Mouse (Mus musculus) hindbrain, embryonic 16.5 days (tissue): Measurements from ENCODE around the gene Pex11a. TPM values are rescaled to one million over a fixed set of nuclear protein-coding genes. Genes with fewer than 3 reads are reported as not detected.
"Not testable (repeated sequence)": the region's sequence is repeated elsewhere in the genome, so short reads cannot be mapped to it uniquely, and the experiment has no call there.

Source experiments
- ATAC-seq: fragments of 200-750 bp; cut with Nextera tagmentation; 2 replicates; pipeline ENCODE4 v1.8.0; 2017; ENCODE audit warnings: moderate TSS enrichment, moderate library complexity
- H3K27ac ChIP-seq: fragments of 300-500 bp; sonication (generic); 2 replicates; pipeline ENCODE4 v1.5.1; 2014; ENCODE audit warnings: low read depth, mild to moderate bottlenecking, control low read depth, low read length, moderate library complexity
- H3K27me3 ChIP-seq: fragments of 300-500 bp; sonication (generic); replicated peaks from 2 replicates; pipeline ENCODE4 v1.6.1; 2014; ENCODE audit warnings: low read length; ENCODE audit not compliant: control insufficient read depth, insufficient read depth
- H3K36me3 ChIP-seq: fragments of 300-500 bp; sonication (generic); 2 replicates; pipeline ENCODE4 v1.6.1; 2014; ENCODE audit warnings: mild to moderate bottlenecking, low read length, moderate library complexity, mixed read lengths; ENCODE audit not compliant: control insufficient read depth, insufficient read depth
- H3K4me1 ChIP-seq: fragments of 300-500 bp; sonication (generic); 2 replicates; pipeline ENCODE4 v1.6.1; 2014; ENCODE audit warnings: low read depth, low read length; ENCODE audit not compliant: control insufficient read depth, insufficient read depth
- H3K4me2 ChIP-seq: fragments of 300-500 bp; sonication (generic); 2 replicates; pipeline ENCODE4 v1.6.1; 2014; ENCODE audit warnings: mild to moderate bottlenecking, low read length, control low read depth, moderate library complexity
- H3K4me3 ChIP-seq: fragments of 300-500 bp; sonication (generic); 2 replicates; pipeline ENCODE4 v1.5.1; 2014; ENCODE audit warnings: mild to moderate bottlenecking, low read length, control low read depth, moderate library complexity
- H3K9ac ChIP-seq: fragments of 300-500 bp; sonication (generic); 2 replicates; pipeline ENCODE4 v1.6.1; 2014; ENCODE audit warnings: low read depth, mild to moderate bottlenecking, control low read depth, low read length, moderate library complexity
- H3K9me3 ChIP-seq: fragments of 300-500 bp; sonication (generic); 2 replicates; pipeline ENCODE4 v1.6.1; 2014; ENCODE audit warnings: mild to moderate bottlenecking, low read length, moderate library complexity; ENCODE audit not compliant: control insufficient read depth
- WGBS: fragments of 180-500 bp; shearing (Covaris S2); extraction: QIAGEN DNeasy Blood & Tissue Kit; methylation state at CpG from one replicate; pipeline ENCODE4 v1.1.7; 2014; 5-methylcytosine and 5-hydroxymethylcytosine counted together
- polyA plus RNA-seq: library from polyadenylated mRNA; unstranded; fragments of >200 nt; fragmentation: Nextera tagmentation; extraction: Ambion mirVana; gene quantifications from 2 replicates; pipeline ENCODE4 v1.2.1, GENCODE M21; 2015

Gene Pex11a
- polyA plus RNA-seq = 13.2 and 13.6 TPM in 2 replicates

DNA sequence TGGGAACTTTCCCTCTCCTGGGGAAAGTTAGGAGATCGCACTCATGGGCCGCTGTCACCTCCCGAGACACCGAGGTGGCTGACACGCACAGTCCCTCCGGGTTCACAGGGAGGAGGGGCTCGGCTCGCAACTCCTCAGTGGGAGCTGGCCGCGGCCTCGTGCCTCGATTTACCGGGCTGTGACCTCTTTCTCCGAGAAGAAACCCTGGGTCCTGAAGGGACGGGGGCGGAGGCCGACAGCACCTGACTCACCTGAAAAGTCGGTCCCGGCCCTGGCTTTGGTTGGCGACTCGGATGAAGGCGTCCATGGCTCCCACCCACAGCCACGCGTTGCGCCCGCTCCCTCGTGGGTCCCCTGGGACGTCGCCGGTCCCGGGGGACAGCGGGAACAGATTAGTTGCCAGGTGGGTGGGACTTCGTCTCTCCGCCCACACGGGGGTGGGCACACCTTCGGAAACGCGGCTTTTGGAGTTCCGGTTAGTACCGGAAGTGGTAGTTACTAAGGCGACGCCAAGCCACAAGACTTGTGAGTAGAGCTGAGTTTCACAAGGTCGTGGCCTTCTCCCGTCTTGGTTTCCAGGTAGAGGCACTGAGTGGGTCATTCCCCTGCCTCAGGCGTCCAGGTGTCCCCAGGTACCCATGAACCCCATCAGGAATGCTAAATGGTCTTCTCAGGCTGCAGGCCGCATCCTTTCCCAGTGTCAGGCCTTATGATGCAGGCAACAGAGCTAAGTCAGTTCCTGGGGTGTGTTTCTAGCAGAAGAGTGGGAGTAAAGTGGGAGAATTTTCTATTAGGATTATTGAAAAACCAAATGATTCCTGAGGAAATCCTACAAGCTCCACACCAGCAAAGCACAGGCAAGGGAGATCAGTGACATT lies at the start of gene Pex11a, which contains the start of gene Wdr93:
Pex11a (minus strand) TSS at position 473 of the 878 bp plus-strand sequence.
Wdr93 (plus strand) TSS at position 505 of the 878 bp plus-strand sequence.
- H3K36me3 ChIP-seq = no peaks in the 10 kb centered on the region
- H3K27me3 ChIP-seq = no peaks in the 10 kb centered on the region
- peak within 1 kb of the TSS; percentile 97 for H3K4me2 ChIP-seq
- peak; percentile 95 for ATAC-seq
- H3K9me3 ChIP-seq = no peaks in the 10 kb centered on the region
- peak within 1 kb of the TSS; percentile 72 for H3K4me3 ChIP-seq
- peak within 1 kb of the TSS; percentile 67 for H3K9ac ChIP-seq
- H3K27ac ChIP-seq = no peak within 1 kb of the TSS
- peaks cover 6% of the 10 kb centered on the region for H3K4me1 ChIP-seq
- WGBS = 4% methylated on average over 46 of the region's 46 CpGs

DNA sequence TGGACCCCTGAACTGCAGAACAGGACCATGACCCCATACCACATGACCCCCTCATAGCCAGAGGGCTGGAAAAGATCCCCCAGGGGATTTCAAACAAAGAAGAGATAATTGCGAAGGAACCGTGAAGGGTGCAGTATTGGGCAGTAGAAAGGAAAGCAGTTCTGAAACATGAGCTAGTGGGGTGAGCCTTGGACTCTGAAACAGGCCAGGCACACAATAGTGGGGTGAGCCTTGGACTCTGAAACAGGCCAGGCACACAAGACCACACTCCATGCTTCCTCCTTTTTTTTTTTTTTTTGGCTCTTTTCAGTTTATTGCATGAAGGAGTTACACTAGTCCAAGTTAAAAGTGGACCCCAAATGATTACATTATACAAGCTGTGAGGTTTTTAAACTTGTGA lies 46.9 kb upstream of the Pex11a start:
- not testable (repeated sequence) for H3K4me3 ChIP-seq, H3K9me3 ChIP-seq, H3K36me3 ChIP-seq, H3K27ac ChIP-seq, H3K4me2 ChIP-seq, H3K9ac ChIP-seq, ATAC-seq
- H3K4me1 ChIP-seq = peaks cover 13% of the 10 kb centered on the region
- peaks cover 29% of the 10 kb centered on the region for H3K27me3 ChIP-seq
- 24% methylated on average over 2 of the region's 2 CpGs for WGBS

- Histone ChIP-seq H3K36me3 (no peaks in the 10 kb centered on the region), H3K27me3 (peaks cover 5% of the 10 kb centered on the region), H3K4me1 (no peaks in the 10 kb centered on the region), H3K4me2 (no peak overlapping the region), H3K27ac (no peak overlapping the region), H3K9ac (no peak overlapping the region), H3K4me3 (no peak overlapping the region), H3K9me3 (no peaks in the 10 kb centered on the region)
- WGBS = 25% methylated on average over 6 of the region's 6 CpGs
- no peak for ATAC-seq
Measured at GRCm38 (mm10) chr7:79786295-79786694, 43.4 kb upstream of the Pex11a start.

GRCm38 (mm10) chr7:79782516-79782855 lies 39.6 kb upstream of the Pex11a start:
- Histone ChIP-seq H3K27ac (no peak overlapping the region), H3K9ac (no peak overlapping the region), H3K4me1 (no peaks in the 10 kb centered on the region), H3K4me3 (no peak overlapping the region), H3K27me3 (no peaks in the 10 kb centered on the region), H3K4me2 (no peak overlapping the region), H3K36me3 (no peaks in the 10 kb centered on the region), H3K9me3 (no peaks in the 10 kb centered on the region)
- WGBS = 66% methylated on average over 2 of the region's 2 CpGs
- ATAC-seq = no peak

- H3K4me2 ChIP-seq = no peak overlapping the region
- H3K9ac ChIP-seq = no peak overlapping the region
- ATAC-seq = no peak
- no peaks in the 10 kb centered on the region for H3K27me3 ChIP-seq
- WGBS = 79% methylated on average over 11 of the region's 11 CpGs
- no peaks in the 10 kb centered on the region for H3K36me3 ChIP-seq
- no peak overlapping the region for H3K27ac ChIP-seq
- no peaks in the 10 kb centered on the region for H3K4me1 ChIP-seq
- no peak overlapping the region for H3K4me3 ChIP-seq
- no peaks in the 10 kb centered on the region for H3K9me3 ChIP-seq
Measured at GRCm38 (mm10) chr7:79781826-79782515, 39.0 kb upstream of the Pex11a start.

- Histone ChIP-seq H3K27ac (no peak overlapping the region), H3K4me3 (no peak overlapping the region), H3K27me3 (no peaks in the 10 kb centered on the region), H3K4me2 (peak overlapping the region; percentile 35), H3K9ac (peak overlapping the region; percentile 33; the same call in 1 of the 2 replicates), H3K9me3 (no peaks in the 10 kb centered on the region), H3K4me1 (no peaks in the 10 kb centered on the region), H3K36me3 (no peaks in the 10 kb centered on the region)
- peak; percentile 72 for ATAC-seq
- 29% methylated on average over 16 of the region's 16 CpGs for WGBS
Measured at GRCm38 (mm10) chr7:79780647-79781626, 38.0 kb upstream of the Pex11a start.

DNA sequence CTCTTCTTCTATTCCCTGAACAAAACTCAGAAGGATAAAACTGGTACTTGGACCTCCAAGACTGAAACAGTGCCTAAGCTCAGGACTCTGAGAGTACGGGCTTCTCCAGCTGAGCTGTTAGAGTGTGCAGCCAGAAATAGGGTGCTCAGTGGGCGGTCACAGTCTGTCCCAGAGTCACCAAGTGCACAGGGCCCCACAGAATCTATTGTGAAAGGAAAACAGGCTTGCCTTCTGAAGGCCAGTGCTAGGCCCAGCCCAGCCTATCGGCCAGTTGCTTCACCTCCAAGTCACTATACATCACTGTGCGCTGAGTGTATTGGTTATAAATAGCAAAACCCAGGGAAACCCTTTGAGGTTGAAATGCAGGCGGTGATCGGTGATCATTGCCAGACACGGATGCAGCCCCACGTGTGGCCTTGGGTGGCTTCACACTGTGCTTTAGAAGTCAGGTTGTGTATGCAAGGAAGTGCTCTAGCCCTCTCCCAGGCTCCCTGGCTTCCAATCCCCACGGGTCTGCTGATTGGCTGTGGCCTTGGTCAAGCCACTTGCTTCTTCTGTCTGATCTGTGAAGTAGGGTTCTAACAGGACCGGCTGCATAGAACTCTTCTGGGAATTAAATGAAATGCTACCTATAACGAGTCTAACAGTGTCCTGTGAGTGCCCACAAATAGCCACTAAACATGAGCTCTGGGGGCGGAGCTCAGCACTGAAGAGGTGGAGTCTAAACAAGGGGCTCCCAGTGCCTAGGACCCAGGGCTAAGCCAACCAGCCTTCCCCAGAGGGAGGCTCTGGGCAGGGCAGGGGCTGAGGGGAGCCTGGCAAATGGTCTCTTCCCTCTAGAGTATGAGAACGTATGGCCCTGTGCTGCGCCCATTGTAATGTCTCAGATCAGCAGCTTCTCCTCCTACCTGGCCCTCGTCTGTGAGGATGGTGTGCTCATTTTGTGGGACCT lies 28.9 kb upstream of the Pex11a start:
- no peak overlapping the region for H3K27ac ChIP-seq
- H3K4me3 ChIP-seq = no peak overlapping the region
- no peaks in the 10 kb centered on the region for H3K4me1 ChIP-seq
- 43% methylated on average over 15 of the region's 15 CpGs for WGBS
- no peaks in the 10 kb centered on the region for H3K36me3 ChIP-seq
- no peak overlapping the region for H3K9ac ChIP-seq
- no peaks in the 10 kb centered on the region for H3K27me3 ChIP-seq
- H3K4me2 ChIP-seq = no peak overlapping the region
- no peaks in the 10 kb centered on the region for H3K9me3 ChIP-seq
- no peak for ATAC-seq

DNA sequence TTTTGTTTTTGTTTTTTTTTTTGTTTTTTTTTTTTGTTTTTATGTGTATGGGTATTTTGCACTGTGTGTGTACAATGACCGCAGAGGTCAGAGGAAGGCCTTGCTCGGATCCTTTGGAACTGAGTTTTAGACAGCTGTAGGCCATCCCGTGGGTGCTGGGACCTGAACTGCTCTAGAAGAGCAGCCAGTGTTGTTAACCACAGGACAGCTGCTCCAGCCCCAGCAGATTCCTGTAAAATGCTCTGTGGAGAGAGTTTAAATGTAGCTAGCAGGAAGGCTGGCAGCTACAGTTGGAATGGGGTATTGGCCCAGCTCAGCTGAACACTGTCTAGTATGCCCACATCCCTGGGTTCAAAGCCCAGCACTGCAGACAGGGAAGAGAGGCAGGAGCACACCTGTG lies 26.7 kb upstream of the Pex11a start:
- ATAC-seq = no peak
- 84% methylated on average over 3 of the region's 3 CpGs for WGBS
- Histone ChIP-seq H3K9ac (no peak overlapping the region), H3K27me3 (no peaks in the 10 kb centered on the region), H3K9me3 (no peaks in the 10 kb centered on the region), H3K36me3 (no peaks in the 10 kb centered on the region), H3K4me2 (no peak overlapping the region), H3K4me3 (no peak overlapping the region), H3K27ac (no peak overlapping the region), H3K4me1 (no peaks in the 10 kb centered on the region)
